Mouse (Mus musculus) ovary, postnatal 14 days (tissue): ENCODE data around the gene Tln2.

Source experiments
- DNase-seq: peaks from one replicate; pipeline ENCODE4 v3.0.0; 2022; ENCODE audit warnings: low spot score

Gene Tln2

DNA sequence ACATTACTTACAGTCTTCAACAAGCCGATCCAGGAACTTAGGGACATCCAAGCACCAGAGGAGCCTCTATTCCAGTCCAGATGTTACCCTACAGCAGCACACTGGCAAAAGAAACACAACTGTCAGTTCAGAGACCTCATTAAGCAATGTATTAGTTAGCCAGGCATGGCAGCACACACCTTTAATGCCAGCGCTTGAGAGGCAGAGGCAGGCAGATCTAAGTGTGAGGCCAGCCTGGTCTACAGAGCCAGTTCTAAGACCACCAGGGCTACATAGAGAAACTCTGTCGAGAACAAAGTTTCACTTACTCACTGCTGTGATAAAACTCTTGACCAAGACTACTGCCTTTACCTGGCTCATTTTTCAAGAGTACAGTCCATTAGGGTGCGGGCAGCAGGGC, at the start of gene Tln2:
TSS of gene Tln2 (minus strand) at position 101 of the 400 bp plus-strand sequence.
- no peak for DNase-seq

DNA sequence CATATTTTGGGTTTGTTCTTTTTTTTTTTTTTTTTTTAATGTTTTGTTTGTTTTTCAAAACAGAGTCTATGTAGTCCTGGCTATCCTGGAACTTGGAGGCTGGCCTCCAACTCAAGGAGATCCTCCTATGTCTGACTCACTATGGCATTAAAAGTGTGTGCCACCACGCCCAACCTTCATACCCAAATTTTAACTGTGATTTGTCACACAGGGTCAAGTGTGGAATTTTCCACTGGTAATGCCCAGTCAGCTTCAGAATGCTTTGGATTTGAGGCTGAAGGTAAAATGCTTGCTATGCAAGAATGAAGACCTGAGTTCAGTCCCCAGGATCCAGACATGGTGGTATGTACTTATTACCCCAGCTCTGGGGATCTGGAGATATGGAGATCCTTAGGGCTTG, 49.7 kb upstream of the Tln2 start:
- no peak for DNase-seq

DNA sequence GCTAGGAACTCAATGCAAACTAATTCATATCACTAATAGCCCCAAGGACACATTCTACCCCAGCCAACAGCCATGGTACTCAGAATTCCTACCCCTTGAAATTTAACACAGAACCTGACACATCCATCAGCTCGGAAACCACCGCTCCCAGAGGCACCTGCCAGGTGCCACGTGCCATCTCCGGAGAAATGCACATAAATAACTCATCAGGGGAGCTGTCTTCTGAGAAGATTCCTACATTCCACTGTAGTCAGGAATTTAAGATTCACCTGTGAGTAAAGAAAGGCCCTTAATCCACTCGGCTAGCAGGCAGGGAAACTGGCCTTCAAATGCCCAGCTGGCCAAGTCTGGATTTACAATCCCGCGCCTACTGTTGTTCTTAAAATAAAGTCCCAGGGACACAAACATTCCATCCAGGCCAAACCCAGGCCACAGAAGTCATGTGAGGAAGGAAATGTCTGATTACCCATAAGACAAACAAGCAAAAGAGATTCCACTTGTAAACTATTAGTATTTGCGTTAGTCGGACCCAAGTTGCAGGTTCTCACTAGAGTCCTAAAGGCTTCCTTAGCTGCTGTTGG, 48.4 kb upstream of the Tln2 start:
- no peak for DNase-seq

DNA sequence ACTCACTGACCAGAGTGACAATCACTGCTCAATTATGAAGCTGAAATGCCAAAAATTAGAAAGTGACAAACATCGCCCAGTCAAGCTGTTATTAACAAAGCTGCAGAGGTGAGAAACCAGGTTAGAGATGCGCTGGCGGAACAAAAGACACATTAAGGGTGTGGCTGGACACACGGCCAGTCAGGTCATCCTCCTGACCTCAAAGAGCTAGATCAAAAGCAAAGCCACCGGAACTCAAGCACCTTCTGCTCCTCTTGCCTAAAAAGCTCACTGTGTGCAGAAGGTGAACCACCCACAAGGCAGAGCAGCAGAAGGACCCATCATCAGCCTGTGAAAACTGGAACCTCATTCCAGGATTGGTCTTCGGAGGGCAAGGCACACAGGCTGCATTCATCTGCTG, 47.8 kb upstream of the Tln2 start:
- DNase-seq: no peak

DNA sequence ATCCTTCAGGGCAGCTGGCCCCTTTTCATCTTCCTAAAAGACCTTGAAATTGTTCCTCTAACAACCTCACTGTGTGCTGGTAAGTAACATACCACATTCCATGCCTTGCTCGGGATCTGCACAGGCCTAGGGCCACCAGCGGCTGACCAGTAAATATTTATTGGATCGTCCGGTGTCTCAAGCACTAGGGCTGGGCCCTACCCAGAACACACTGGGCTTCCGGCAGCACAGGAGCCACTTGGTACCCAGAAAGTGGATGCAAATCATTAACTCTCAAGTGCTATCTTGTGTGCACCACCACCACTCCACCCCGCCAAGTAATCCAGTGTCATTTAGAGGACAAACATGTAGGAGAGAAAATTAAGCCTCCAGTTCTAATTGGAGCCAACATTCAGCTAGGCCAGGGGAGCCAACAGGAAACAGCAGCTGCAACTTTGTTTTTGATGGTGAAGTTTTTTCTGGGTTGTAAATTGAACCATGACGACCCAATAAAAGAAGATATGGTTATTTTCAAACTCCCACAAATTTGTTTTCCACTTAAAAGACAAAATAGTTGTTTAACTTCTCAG, 46.4 kb upstream of the Tln2 start:
- no peak for DNase-seq

DNA sequence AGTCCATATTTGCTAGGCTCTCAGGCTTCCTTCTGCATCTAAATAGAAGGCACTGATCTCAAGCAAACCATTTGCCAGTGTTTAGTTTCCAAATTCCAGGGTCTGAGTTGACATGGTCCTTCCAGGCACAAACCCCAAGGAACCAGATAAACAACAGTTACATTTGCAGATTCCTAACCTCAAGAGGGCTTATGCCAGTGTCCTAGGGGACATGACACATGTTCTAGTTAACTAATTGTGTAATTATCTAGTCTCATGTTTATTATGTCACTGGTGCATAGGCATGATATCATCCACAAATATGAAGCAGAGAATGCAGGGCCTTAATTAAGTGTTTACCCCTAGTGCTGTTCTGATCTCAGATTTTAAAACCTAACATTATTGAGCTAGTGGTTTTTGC, 45.4 kb upstream of the Tln2 start:
- DNase-seq: no peak

DNA sequence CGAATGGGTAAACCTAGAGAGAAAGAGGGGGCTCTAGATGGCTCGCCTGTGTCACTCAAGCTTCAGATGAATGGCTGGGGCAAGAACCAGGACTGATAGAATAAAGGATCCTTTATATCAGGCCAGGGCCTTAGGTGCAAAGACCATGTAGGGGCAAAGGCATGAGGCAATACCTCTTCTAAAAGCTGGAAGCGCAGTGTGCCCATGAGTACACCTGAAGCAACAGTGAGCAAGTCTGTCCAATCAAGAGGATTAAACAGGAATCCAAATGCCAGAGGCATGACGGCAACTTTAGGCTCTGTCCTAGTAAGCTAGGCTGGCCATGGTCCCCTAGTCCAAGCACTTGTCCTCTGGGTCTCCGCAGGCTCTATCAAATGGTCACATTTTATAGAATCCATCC, 42.8 kb upstream of the Tln2 start:
- no peak for DNase-seq

DNA sequence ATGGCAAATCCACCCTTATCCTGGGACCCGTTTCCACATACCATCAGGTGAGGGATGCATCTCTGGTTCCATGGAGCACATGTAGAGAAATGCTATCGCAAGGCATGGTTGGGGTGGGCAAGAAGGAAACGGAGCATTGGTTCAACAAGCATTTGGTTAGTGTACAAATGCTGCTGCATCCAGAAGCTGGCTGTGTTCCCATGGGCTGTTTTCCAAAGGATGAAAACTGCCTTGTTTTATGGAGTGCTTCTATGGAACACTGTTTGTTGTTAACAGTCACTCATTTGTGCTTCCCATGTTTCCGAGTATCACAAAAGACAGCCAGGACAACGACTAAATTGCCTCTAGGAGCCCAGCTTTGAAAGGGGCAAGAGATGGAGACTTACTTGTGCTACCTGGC, 35.7 kb upstream of the Tln2 start:
- no peak for DNase-seq

DNA sequence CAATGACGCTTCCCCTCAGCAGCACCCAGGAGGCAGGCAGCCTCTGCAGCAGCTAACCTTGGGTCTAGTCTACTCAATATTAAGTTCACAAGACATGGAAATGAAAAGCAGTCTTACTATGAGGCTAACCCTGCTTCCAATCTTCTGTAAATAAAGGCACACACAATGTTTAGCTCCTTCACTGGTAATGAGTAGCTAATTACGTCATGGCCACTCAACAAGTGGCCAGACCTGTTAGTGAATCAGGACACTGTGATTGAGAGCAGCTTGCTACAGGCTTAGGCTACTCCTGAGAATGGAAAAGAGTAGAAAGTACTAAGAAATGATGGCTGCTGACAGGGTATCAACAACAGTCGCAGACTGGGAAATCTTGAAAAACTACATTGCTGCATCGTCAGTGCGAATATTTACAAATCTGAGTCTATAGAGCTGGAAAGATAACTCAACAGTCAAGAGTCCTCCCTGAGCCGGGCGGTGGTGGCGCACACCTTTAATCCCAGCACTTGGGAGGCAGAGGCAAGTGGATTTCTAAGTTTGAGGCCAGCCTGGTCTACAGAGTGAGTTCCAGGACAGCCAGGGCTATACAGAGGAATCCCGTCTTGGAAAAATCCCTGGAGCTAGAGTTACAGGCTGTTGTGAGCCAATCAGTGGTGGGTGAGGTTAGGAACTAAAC, 34.1 kb upstream of the Tln2 start:
- no peak for DNase-seq

DNA sequence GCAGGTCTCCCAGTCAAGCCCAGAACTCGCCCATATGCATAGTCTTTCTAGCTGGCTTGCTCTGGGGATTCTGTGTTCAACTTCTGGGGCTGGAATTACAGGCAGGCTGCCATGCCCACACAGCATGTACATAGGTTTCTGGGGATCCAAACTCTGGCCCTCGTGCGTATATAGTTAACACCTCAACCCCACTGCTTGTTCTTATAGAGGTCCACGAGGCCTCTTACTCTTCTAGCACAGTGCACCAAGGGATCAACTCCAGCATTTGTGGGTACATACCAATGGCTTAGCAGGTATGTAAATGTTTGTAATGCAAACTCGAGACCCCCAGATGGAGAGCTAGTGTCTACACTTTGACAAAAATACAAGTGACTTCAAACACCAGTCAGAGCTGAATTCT, 33.2 kb upstream of the Tln2 start:
- no peak for DNase-seq

DNA sequence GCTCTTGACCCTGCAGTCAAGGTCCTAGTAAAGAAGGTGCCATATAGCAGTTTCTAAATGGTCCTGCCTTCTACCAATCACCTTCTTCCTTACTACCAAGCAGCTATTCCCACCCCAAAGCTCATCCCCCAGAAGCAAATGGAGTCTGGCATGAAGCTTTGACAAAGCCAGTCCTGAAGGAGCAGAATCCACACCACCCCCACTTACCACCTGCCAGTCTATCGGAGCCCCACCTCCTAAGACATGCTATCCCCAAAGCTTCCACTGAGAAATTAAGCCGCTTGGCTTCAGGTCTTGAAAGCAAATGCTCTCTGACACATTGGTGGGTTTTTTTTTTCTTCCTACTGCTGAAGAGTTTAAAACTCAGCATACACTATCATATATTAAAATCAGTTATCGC, 27.6 kb upstream of the Tln2 start:
- no peak for DNase-seq

DNA sequence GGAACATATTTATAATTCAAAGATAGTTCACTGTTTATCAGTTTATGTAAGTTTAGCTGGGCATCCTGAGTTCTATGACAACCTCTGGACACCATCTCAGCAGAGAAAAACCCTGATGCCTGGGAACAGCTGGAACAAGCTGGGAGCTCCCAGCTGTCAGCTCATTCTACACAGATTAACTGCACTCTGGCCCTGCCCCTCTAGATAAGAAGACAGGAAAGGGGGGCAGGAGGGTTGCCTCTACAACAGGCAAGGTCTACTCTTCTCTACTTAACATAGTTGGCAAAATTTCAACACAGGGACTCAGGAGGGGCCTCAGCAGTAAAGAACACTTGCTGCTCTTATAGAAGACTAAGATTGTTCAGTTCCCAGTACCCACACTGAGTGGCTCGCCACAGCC, 27.0 kb upstream of the Tln2 start:
- DNase-seq: no peak

DNA sequence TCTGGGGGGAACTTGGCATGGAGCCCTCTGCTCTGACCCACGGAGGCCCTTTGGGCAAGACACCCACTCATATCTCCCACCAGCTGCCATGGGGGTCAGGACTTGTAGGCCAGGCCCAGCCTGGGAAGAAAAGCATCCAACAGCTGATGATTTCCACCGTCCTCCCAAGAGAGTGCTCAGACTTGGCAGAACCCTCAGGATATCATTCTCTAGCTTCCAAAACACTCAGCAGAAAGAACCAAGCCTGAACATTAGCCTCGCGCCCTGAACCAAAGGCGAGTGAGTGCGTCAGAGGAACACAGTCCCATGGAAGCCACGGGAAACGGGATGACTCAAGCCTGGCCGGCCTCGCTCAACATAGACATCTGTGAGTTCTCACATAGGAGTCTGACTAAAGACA, 25.4 kb upstream of the Tln2 start:
- no peak for DNase-seq

DNA sequence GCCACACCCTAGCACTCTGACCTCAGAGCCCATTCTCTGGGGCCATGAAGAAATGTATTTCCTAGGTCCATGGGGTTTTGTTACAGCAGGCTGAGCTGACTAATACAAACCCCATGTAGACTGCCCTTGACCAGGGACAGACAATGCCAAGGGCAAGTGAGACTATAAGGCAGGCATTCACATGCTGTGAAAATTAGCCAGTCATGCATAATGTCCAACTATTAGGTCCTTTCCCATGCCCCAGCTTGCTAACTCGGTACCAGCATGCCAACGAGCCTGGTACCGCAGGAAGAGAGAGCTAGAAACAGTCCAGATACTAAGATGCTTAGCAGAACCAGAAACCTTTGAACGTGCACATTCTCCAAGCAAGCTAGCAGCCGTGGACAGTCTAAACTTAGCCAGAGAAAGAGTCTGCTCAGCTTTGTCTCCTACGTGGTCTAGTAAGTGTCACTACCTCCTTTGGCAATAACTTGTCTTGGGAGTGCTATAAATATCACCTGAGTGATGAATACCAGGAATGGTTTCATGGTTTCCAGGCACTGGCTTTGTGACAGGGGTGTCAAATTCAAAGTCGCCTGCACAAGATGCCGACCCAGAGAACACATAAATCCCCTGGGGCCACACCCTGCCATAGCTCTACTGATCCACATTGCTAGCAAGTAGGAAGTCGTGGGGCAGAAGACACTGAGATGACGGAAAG, 22.2 kb upstream of the Tln2 start:
- no peak for DNase-seq

DNA sequence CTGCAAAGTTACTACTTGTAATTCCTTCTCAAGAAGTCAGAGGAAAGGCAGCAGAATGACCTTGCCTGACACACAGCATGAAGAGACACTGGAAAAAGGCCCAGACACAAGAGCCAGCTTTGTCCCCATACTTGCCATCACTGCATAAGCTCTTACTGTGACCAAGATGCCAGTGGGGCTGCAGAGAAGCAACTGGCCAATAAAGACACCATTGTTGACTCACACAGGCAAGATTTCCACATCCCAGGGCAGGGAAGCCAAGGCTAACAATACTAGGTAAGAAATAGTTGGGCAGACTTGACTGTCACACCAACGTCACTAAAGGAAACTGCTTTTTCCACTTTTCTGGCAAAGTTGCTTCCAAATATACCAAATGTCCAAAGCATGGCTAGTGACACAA, 20.0 kb upstream of the Tln2 start:
- DNase-seq: no peak

DNA sequence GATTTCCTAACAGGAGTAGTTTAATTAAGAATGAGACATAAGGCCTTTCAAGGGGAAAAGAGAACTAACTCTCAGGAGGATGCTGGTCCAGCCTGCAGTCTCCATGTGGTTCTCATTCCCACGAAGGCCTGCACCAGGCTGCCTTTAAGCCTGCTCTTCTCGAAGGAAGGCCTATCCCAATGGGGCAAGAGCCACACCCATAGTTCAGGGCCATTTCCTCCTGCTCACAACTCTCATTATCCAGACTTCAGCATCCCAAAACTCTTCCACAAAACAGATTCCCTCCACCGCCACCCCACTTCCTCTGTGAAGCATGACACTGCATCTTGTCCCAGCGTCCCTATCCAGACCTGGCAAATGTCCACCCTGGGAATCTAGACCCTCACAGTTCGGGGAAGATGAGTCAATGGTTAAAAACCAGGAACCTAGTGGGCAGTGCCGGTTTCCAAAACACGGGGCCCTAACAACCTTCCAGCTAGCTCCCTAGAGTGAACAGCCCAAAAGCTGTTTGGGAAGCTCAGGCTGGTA, 15.3 kb upstream of the Tln2 start:
- no peak for DNase-seq

DNA sequence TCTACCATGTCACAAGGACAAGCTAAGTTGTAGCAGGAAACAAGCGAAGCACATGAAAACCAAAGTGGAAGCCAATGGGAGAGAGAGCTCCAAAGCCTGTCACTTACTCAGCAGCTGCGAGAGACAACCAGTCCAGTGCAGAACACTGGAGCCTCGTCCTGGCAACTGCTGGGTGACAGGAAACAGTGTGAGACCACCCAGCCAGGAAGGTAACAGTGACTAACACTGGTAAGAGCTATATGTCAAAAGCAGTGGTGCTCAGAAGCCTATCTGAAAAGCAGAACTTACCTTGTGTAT, 14.1 kb upstream of the Tln2 start:
- DNase-seq: no peak

DNA sequence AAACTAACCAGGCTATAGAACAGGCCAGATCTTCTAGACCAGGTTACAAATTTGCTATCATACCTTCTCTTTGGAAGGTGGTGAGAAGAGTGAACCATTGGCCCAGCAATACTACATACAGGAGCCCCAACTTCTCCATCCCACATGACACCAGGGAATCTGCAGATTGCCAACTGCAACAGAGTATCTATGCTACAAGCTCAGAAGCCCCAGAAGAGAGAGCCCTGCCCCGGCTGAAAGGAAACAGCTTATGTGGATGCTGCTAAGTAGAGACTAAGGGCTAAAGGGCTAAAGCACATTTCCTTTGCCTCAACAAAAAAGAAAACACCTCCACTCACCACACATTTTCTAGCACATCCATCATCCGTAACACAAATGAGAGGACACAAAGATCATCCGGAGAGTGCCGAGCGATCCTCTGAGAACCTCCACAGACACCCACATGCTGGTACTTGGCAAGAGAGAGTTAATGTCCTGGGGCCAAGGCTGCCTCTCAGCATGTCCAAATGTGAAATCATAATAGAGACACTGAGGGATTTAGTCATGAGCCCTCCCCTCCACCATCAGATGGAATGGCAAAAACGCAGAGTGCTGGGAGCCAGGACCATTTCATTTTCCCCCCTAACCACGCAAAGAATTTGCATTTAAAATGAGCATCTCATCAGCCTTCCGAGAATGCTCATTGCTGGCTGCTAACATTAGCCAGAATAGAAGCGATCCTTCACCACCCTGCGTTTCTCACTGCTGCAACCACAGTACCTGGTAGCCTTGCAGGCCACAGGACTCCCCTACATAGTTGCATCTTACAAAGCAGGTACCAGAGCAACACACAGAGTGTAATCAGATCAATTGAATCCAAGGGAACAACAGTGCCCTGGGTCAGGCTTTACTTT, 13.5 kb upstream of the Tln2 start:
- no peak for DNase-seq

DNA sequence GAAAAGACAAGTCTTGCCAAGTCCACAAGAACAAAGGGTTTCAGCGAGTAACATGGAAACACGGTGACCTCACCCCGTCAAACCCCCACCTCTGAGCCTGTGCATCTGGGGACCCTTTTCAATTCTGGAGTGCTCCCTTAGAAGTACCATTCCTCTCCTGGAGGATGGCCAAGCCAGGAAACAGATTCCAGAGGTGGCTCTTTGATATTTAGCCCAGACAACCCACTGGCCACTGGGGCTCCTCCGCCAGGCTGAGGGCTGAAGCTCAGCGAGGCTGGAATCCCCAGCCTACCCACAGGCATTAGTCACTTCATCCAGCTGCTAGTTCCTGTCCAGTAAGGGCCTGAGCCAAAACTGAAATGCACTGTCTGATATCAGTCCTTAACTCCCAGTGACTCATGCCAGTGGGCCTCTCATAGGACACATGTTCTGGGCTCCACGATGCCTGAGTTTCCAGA, 6.3 kb upstream of the Tln2 start:
- no peak for DNase-seq

DNA sequence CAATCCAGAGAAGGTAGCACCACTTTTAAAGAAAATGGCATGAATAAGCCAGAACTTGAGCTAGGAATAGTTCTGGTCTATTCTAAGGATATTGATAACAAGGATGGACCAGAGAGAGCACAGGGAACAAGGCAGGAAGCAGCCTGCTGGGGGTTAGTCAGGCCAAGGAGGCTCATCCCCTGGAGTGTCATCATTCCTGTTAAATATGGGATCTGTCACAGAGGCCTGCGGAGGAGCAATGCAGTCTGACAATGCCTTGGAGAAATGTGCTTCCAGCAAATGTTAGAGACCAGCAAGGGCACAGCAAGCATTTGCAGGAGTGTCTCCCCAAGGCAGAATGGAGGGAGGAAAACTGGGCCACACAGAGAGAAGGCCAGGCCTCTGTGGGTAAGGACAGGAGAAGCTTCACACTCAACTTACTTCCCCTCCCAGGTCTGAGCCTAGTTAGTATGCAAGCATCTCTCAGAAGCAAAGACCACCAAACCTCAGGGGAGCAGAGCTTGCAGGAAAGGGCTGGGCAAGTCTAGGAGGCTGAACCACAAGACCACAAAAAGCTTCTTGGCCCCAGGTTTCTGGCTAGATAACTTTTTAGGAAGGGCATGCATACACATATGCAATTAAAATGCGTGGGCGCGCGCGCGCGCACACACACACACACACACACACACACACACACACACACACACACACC, 9.5 kb downstream of the Tln2 start:
- DNase-seq: no peak

DNA sequence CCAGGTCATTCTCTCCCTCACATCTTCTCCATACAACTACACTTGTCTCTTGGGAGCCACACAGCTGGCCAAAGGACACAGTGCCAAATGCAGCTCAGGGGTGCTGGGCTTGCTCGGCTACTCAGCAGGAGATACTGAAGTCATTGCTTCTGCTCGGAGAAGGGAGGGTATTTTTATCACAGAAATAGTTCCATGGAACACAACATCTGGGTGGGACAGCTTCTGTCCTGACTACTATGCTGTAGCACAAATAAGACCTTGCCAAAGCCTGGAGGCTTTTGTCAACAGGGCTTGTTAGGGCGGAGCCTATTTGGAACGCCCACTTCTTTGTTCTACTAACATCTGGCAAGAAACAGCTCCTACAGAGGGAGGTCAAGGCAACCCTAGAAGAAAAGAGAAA, 10.2 kb downstream of the Tln2 start:
- peak; percentile 29 for DNase-seq

DNA sequence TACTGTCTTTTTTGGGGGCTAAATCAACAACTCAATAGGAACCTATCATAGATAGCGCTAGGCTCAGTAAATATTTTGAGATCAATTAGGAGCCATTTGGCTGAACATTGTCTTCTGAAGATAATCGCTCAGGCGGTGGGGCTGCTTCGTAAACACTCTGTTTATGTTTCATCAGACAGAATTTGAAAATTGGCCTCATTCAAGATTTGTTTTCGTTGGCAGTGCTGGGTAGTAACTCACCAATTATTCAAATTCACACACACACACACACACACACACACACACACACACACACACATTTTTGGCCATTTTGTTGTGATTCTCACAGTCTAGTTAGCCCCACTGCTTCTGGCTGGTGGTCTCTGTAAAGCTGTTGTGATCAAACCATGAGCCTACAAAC, 12.9 kb downstream of the Tln2 start:
- DNase-seq: no peak
